In genomic region chr7:70355691-70356568, GRCm38 (mm10) we compare ENCODE assay signal across 8 mouse cellular contexts. TPM values are rescaled to one million over a fixed set of nuclear protein-coding genes. Genes with fewer than 3 reads are reported as not detected.
DNase-seq lines count a peak whose midpoint lies in the region; ATAC-seq and TF ChIP-seq lines count a peak whose summit lies in the region.

No protein-coding gene starts in this region.

- TF ChIP-seq CTCF in lung, adult 2 months (IDR thresholded peaks at IDR 0.05; ENCODE audit: insufficient read depth, low read length): no peak

- ATAC-seq in forebrain, embryonic 11.5 days (replicated peaks; ENCODE audit: low FRiP score): no peak
- no peak for ATAC-seq in limb, embryonic 12.5 days (ENCODE audit: insufficient number of reproducible peaks, insufficient read depth, low FRiP score, low TSS enrichment, low read depth)

- peaks cover 29% of the 10 kb centered on the region for H3K27me3 ChIP-seq in forebrain, embryonic 11.5 days (ENCODE audit: control insufficient read depth, insufficient read depth, low read length)
- peaks cover 11% of the 10 kb centered on the region for H3K27me3 ChIP-seq in limb, embryonic 12.5 days

- peak overlapping the region; percentile 84 for H3K27ac ChIP-seq in forebrain, embryonic 11.5 days (ENCODE audit: low read depth, low read length)
- peak overlapping the region; percentile 99; the same call in 1 of the 2 replicates for H3K27ac ChIP-seq in limb, embryonic 12.5 days

- no peak for TF ChIP-seq POLR2A in lung, adult 2 months (IDR thresholded peaks at IDR 0.05; ENCODE audit: borderline replicate concordance, extremely low read depth, low read depth, low read length)

- H3K4me1 ChIP-seq in lung, adult 2 months (ENCODE audit: control insufficient read depth, insufficient read depth, low read length): peaks cover 2% of the 10 kb centered on the region; the same call in 1 of the 2 replicates
- no peaks in the 10 kb centered on the region for H3K4me1 ChIP-seq in forebrain, embryonic 11.5 days (replicated peaks; ENCODE audit: control insufficient read depth, insufficient read depth, low read length)
- H3K4me1 ChIP-seq in limb, embryonic 12.5 days (replicated peaks): peaks cover 51% of the 10 kb centered on the region

- intact Hi-C loops in left cerebral cortex, postnatal 4 days (cut with DNase I): no loop called here

- peak overlapping the region; percentile 75 for H3K4me2 ChIP-seq in forebrain, embryonic 11.5 days (ENCODE audit: low read depth, low read length, severe bottlenecking)
- peak overlapping the region; percentile 90 for H3K4me2 ChIP-seq in limb, embryonic 12.5 days

- H3K9ac ChIP-seq in forebrain, embryonic 11.5 days (ENCODE audit: low read length): peak overlapping the region; percentile 98
- H3K9ac ChIP-seq in limb, embryonic 12.5 days (replicated peaks): peak overlapping the region; percentile 99

- WGBS in lung, adult 2 months: 31% methylated on average over 5 of the region's 5 CpGs
- 11% methylated on average over 5 of the region's 5 CpGs for WGBS in forebrain, embryonic 11.5 days
- WGBS in limb, embryonic 12.5 days: 23% methylated on average over 5 of the region's 5 CpGs

- no peak for DNase-seq in lung, adult 2 months
- no peak for DNase-seq in lung, postnatal 10 days
- DNase-seq in forebrain, embryonic 11.5 days (ENCODE audit: low spot score): no peak
- DNase-seq in retina, embryonic 14.5 days (ENCODE audit: low spot score): peak; percentile 3
- DNase-seq in left cerebral cortex, postnatal 4 days: no peak
- DNase-seq in spleen, adult 18-20 months: no peak
- DNase-seq in lung, postnatal 36 days: no peak

- peak overlapping the region; percentile 50 for H3K4me3 ChIP-seq in lung, adult 2 months (replicated peaks; ENCODE audit: extremely low read depth, low read depth, low read length)
- peak overlapping the region; percentile 79 for H3K4me3 ChIP-seq in forebrain, embryonic 11.5 days (ENCODE audit: low read depth, low read length)
- peak overlapping the region; percentile 85 for H3K4me3 ChIP-seq in limb, embryonic 12.5 days (replicated peaks)

- H3K36me3 ChIP-seq in forebrain, embryonic 11.5 days (ENCODE audit: control insufficient read depth, insufficient read depth, low read length): no peaks in the 10 kb centered on the region
- H3K36me3 ChIP-seq in limb, embryonic 12.5 days: peaks cover 32% of the 10 kb centered on the region

- no peaks in the 10 kb centered on the region for H3K9me3 ChIP-seq in forebrain, embryonic 11.5 days (ENCODE audit: control insufficient read depth, low read length)
- H3K9me3 ChIP-seq in limb, embryonic 12.5 days: no peaks in the 10 kb centered on the region

RNA-seq across cellular contexts. Expression of gene Nr2f2, which starts 10.6 kb away (rescaled TPM):
- polyA plus RNA-seq in lung, adult 2 months (2012; rRNA removed): 231 and 263 TPM in 2 replicates
- 124 and 137 TPM in 2 replicates for polyA plus RNA-seq in forebrain, embryonic 11.5 days (2014; fragmentation: Nextera tagmentation; extraction: Ambion mirVana)
- 71.8 and 76.9 TPM in 2 replicates for polyA plus RNA-seq in limb, embryonic 12.5 days (2016; fragmentation: Nextera tagmentation; extraction: Ambion mirVana)
- total RNA-seq in left cerebral cortex, postnatal 4 days (2021): 10 to 100 TPM; 68.7 to 96.1 TPM
